Mouse (Mus musculus) MEL (cell line): ENCODE measurements around the gene Sim2. TPM values are rescaled to one million over a fixed set of nuclear protein-coding genes. Genes with fewer than 3 reads are reported as not detected.

Experiments
- DNase-seq: peaks from one replicate; pipeline ENCODE4 v3.0.0; 2011; ENCODE audit warnings: low read depth, low spot score
- H3K27ac ChIP-seq: 2 replicates; pipeline ENCODE4 v1.5.1; 2012; ENCODE audit warnings: low read depth, mild to moderate bottlenecking, control low read depth, low read length, moderate library complexity; ENCODE audit not compliant: control insufficient read depth
- H3K27me3 ChIP-seq, 2 experiments: fragments of 150-350 bp in 1 of 2; sonication (generic) in 1 of 2; 2 replicates each; pipeline ENCODE4 v1.6.1; 2012; ENCODE audit warnings: low read length in 2 of 2, mild to moderate bottlenecking in 2 of 2, improper control_type of control experiment in 1 of 2, moderate library complexity in 1 of 2; ENCODE audit not compliant: insufficient read depth in 2 of 2, control insufficient read depth in 1 of 2
- H3K36me3 ChIP-seq, 2 experiments: 2 replicates each; pipeline ENCODE4 v1.6.1; 2012 to 2014; ENCODE audit warnings: low read length in 2 of 2, improper control_type of control experiment in 1 of 2, inconsistent platforms in 1 of 2, mild to moderate bottlenecking in 1 of 2; ENCODE audit not compliant: insufficient read depth in 2 of 2, control insufficient read depth in 1 of 2
- H3K4me1 ChIP-seq, 2 experiments: fragments of 150-350 bp in 1 of 2; sonication (generic) in 1 of 2; 2 replicates each; pipeline ENCODE4 v1.6.1; 2012; ENCODE audit warnings: low read length in 2 of 2, improper control_type of control experiment in 1 of 2, mild to moderate bottlenecking in 1 of 2; ENCODE audit not compliant: insufficient read depth in 2 of 2, control insufficient read depth in 1 of 2
- H3K4me3 ChIP-seq, 2 experiments: fragments of 150-350 bp in 1 of 2; sonication (generic) in 1 of 2; 2 replicates each; pipeline ENCODE4 v1.5.1; 2012; ENCODE audit warnings: low read depth in 2 of 2, low read length in 2 of 2, mild to moderate bottlenecking in 2 of 2, moderate library complexity in 2 of 2, control low read depth in 1 of 2, improper control_type of control experiment in 1 of 2; ENCODE audit not compliant: control insufficient read depth in 1 of 2, insufficient read depth in 1 of 2
- H3K79me2 ChIP-seq: 2 replicates; pipeline ENCODE4 v1.6.1; 2012; ENCODE audit warnings: mild to moderate bottlenecking, low read length, moderate library complexity; ENCODE audit not compliant: control insufficient read depth, poor library complexity, insufficient read depth
- H3K9ac ChIP-seq: 2 replicates; pipeline ENCODE4 v1.6.1; 2012; ENCODE audit warnings: low read depth, mild to moderate bottlenecking, control low read depth, low read length, moderate library complexity; ENCODE audit not compliant: control insufficient read depth, poor library complexity, severe bottlenecking
- H3K9me3 ChIP-seq: fragments of 150-350 bp; sonication (generic); replicated peaks from 2 replicates; pipeline ENCODE4 v1.6.1; 2012; ENCODE audit warnings: mild to moderate bottlenecking, low read length, improper control_type of control experiment, moderate library complexity; ENCODE audit not compliant: insufficient read depth
- CHD2 ChIP-seq: IDR thresholded peaks from 2 replicates; pipeline ENCODE4 v1.6.1; 2011; ENCODE audit warnings: low read length, improper control_type of control experiment
- E2F4 ChIP-seq: IDR thresholded peaks from 2 replicates; pipeline ENCODE4 v1.6.1; 2011; ENCODE audit warnings: low read depth, low read length, improper control_type of control experiment, borderline replicate concordance
- JUND ChIP-seq: IDR thresholded peaks from 2 replicates; pipeline ENCODE4 v1.6.1; 2011; ENCODE audit warnings: low read depth, mild to moderate bottlenecking, improper control_type of control experiment, low read length
- KAT2A ChIP-seq: conservative IDR thresholded peaks from 2 replicates; pipeline ENCODE4 v1.6.1; 2012; ENCODE audit warnings: low read depth, low read length, improper control_type of control experiment, inconsistent platforms
- MAFK ChIP-seq: IDR thresholded peaks from 2 replicates; pipeline ENCODE4 v1.6.1; 2011; ENCODE audit warnings: low read depth, mild to moderate bottlenecking, low read length, improper control_type of control experiment, borderline replicate concordance
- MAX ChIP-seq: IDR thresholded peaks from 2 replicates; pipeline ENCODE4 v1.6.1; 2011; ENCODE audit warnings: low read length, improper control_type of control experiment
- MEF2A ChIP-seq: IDR thresholded peaks from 2 replicates; pipeline ENCODE4 v1.6.1; 2014; ENCODE audit warnings: low read depth, mild to moderate bottlenecking, inconsistent platforms, low read length, improper control_type of control experiment; ENCODE audit not compliant: poor library complexity, insufficient replicate concordance, severe bottlenecking; ENCODE audit errors: extremely low read depth
- MYC ChIP-seq: IDR thresholded peaks from 2 replicates; pipeline ENCODE4 v1.6.1; 2011; ENCODE audit warnings: low read depth, mild to moderate bottlenecking, low read length, improper control_type of control experiment, moderate library complexity
- POLR2AphosphoS2 ChIP-seq: IDR thresholded peaks from 2 replicates; pipeline ENCODE4 v1.6.1; 2011; ENCODE audit warnings: low read length, improper control_type of control experiment
- POLR2AphosphoS5 ChIP-seq: IDR thresholded peaks from 2 replicates; pipeline ENCODE4 v1.6.1; 2012; ENCODE audit warnings: low read depth, borderline replicate concordance, mild to moderate bottlenecking, inconsistent platforms, low read length, moderate library complexity, mixed read lengths
- RAD21 ChIP-seq: IDR thresholded peaks from 2 replicates; pipeline ENCODE4 v1.6.1; 2011; ENCODE audit warnings: mild to moderate bottlenecking, low read depth, low read length, improper control_type of control experiment
- RCOR1 ChIP-seq: IDR thresholded peaks from 2 replicates; pipeline ENCODE4 v1.6.1; 2012; ENCODE audit warnings: low read depth, mild to moderate bottlenecking, inconsistent platforms, low read length, improper control_type of control experiment
- SIN3A ChIP-seq: IDR thresholded peaks from 2 replicates; pipeline ENCODE4 v1.6.1; 2012; ENCODE audit warnings: low read length, improper control_type of control experiment, inconsistent platforms
- TBP ChIP-seq: IDR thresholded peaks from 2 replicates; pipeline ENCODE4 v1.8.0; 2011; ENCODE audit warnings: low read depth, low read length, improper control_type of control experiment
- TCF12 ChIP-seq: IDR thresholded peaks from 2 replicates; pipeline ENCODE4 v1.6.1; 2014; ENCODE audit warnings: low read depth, mild to moderate bottlenecking, inconsistent platforms, low read length, improper control_type of control experiment, moderate library complexity
- USF2 ChIP-seq, 2 experiments: IDR thresholded peaks; 2 replicates each; pipeline ENCODE4 v1.6.1; 2011 to 2012; ENCODE audit warnings: improper control_type of control experiment in 2 of 2, low read length in 2 of 2, borderline replicate concordance in 1 of 2, inconsistent platforms in 1 of 2, low read depth in 1 of 2, mild to moderate bottlenecking in 1 of 2; ENCODE audit not compliant: insufficient read depth in 1 of 2
- ZKSCAN1 ChIP-seq: IDR thresholded peaks from 2 replicates; pipeline ENCODE4 v1.6.1; 2012; ENCODE audit warnings: low read depth, mild to moderate bottlenecking, inconsistent platforms, low read length, improper control_type of control experiment, moderate library complexity
- ZMIZ1 ChIP-seq: IDR thresholded peaks from 2 replicates; pipeline ENCODE4 v1.6.1; 2012; ENCODE audit warnings: low read depth, mild to moderate bottlenecking, inconsistent platforms, low read length, improper control_type of control experiment, moderate library complexity
- ZNF384 ChIP-seq: IDR thresholded peaks from 2 replicates; pipeline ENCODE4 v1.6.1; 2012; ENCODE audit warnings: low read depth, mild to moderate bottlenecking, inconsistent platforms, low read length, improper control_type of control experiment
- polyA plus RNA-seq, 2 experiments: library from polyadenylated mRNA; stranded (reverse) in 1 of 2; unstranded in 1 of 2; fragments of >175 nt in 1 of 2; fragments of >200 nt in 1 of 2; gene quantifications; 2 replicates each; pipeline versions ENCODE4 v1.2.1 to v1.2.4; 2012; ENCODE audit warnings: low replicate concordance in 2 of 2, low read depth in 1 of 2; ENCODE audit not compliant: insufficient read length in 2 of 2, insufficient read depth in 1 of 2, missing spikeins in 1 of 2
- total RNA-seq: library from RNA; depleted of rRNA; stranded (reverse); fragments of 300-350 nt; gene quantifications from 2 replicates; pipeline ENCODE4 v1.2.3, GENCODE M21; 2012

Sim2 gene
- total and polyA plus RNA-seq, 3 experiments: not detected

GRCm38 (mm10) chr16:94113160-94113559 lies 28.4 kb downstream of the Sim2 start:
- no peak overlapping the region for H3K4me3 ChIP-seq
- H3K9ac ChIP-seq: no peak overlapping the region
- no peaks in the 10 kb centered on the region for H3K9me3 ChIP-seq
- H3K27ac ChIP-seq: no peak overlapping the region
- TF ChIP-seq POLR2AphosphoS5 (no peak), TBP (no peak), MYC (no peak), E2F4 (no peak), POLR2AphosphoS2 (no peak), KAT2A (no peak), ZKSCAN1 (no peak), RCOR1 (no peak), RAD21 (no peak), MAX (no peak), MEF2A (no peak), TCF12 (no peak)
- no peak for DNase-seq
- H3K36me3 ChIP-seq: no peaks in the 10 kb centered on the region
- H3K27me3 ChIP-seq: peaks cover 3 to 14% of the 10 kb centered on the region in 2 experiments; a peak in 3 of 4 replicates
- H3K79me2 ChIP-seq: no peaks in the 10 kb centered on the region
- H3K4me1 ChIP-seq: no peaks in the 10 kb centered on the region

GRCm38 (mm10) chr16:94114693-94115092 lies 30.0 kb downstream of the Sim2 start:
- Histone ChIP-seq H3K9ac (no peak overlapping the region), H3K4me1 (no peaks in the 10 kb centered on the region), H3K4me3 (no peak overlapping the region), H3K36me3 (no peaks in the 10 kb centered on the region), H3K27me3 (peaks cover 3 to 13% of the 10 kb centered on the region in 2 experiments; a peak in 3 of 4 replicates), H3K9me3 (no peaks in the 10 kb centered on the region), H3K79me2 (no peaks in the 10 kb centered on the region), H3K27ac (no peak overlapping the region)
- no peak for DNase-seq
- TF ChIP-seq POLR2AphosphoS5 (no peak), MAFK (no peak), KAT2A (no peak), MAX (no peak), SIN3A (no peak), ZMIZ1 (no peak), JUND (no peak), CHD2 (no peak), USF2 (IDR thresholded peaks at IDR 0.05; ENCODE audit: borderline replicate concordance in 1 of 2, insufficient read depth in 1 of 2, low read depth in 1 of 2, low read length in 2 of 2) (no peak), ZNF384 (no peak)
